ENCODE assay signal across 9 mouse cellular contexts in genomic region chr1:160399428-160399827, GRCm38 (mm10).
DNase-seq lines count a peak whose midpoint lies in the region; ATAC-seq and TF ChIP-seq lines count a peak whose summit lies in the region.
"Had no signal": no experiment of that assay in that cellular context is flagged by ENCODE, and none has a peak within 500 bp of the region (broad histone marks: within the 10 kb centered on the region; RNA-seq: fewer than 3 reads in every experiment).

No protein-coding gene starts in this region.

- H3K27me3 ChIP-seq in heart, postnatal 0 days (ENCODE audit: control insufficient read depth, insufficient read depth, low read length), result no peaks in the 10 kb centered on the region
- no peaks in the 10 kb centered on the region for H3K27me3 ChIP-seq in heart, embryonic 11.5 days (ENCODE audit: control insufficient read depth, insufficient read depth, low read length)
- H3K27me3 ChIP-seq in testis, adult 2 months (ENCODE audit: control insufficient read depth, insufficient read depth, low read length), result no peaks in the 10 kb centered on the region
- H3K27me3 ChIP-seq: hindbrain, embryonic 15.5 days had no signal

- H3K36me3 ChIP-seq in heart, postnatal 0 days (replicated peaks; ENCODE audit: control insufficient read depth, insufficient read depth, low read length), result no peaks in the 10 kb centered on the region
- no peaks in the 10 kb centered on the region for H3K36me3 ChIP-seq in heart, embryonic 11.5 days (ENCODE audit: control insufficient read depth, insufficient read depth, low read length)
- no peaks in the 10 kb centered on the region for H3K36me3 ChIP-seq in testis, adult 2 months (ENCODE audit: control insufficient read depth, insufficient read depth, low read length)
- H3K36me3 ChIP-seq: hindbrain, embryonic 15.5 days had no signal

- no peaks in the 10 kb centered on the region for H3K9me3 ChIP-seq in heart, postnatal 0 days (replicated peaks; ENCODE audit: control insufficient read depth, low read length)
- no peaks in the 10 kb centered on the region for H3K9me3 ChIP-seq in heart, embryonic 11.5 days (replicated peaks; ENCODE audit: control insufficient read depth, low read length)
- H3K9me3 ChIP-seq: hindbrain, embryonic 15.5 days had no signal

- H3K27ac ChIP-seq in heart, postnatal 0 days (ENCODE audit: low read depth), result no peak overlapping the region
- no peak overlapping the region for H3K27ac ChIP-seq in heart, embryonic 11.5 days (ENCODE audit: low read depth, low read length)
- H3K27ac ChIP-seq in testis, adult 2 months (ENCODE audit: control insufficient read depth, insufficient read depth, low read depth, low read length), result no peak overlapping the region
- H3K27ac ChIP-seq: hindbrain, embryonic 15.5 days had no signal

- TF ChIP-seq POLR2A in testis, adult 2 months (IDR thresholded peaks at IDR 0.05; ENCODE audit: control insufficient read depth, low read depth, low read length), result no peak

- TF ChIP-seq CTCF in heart, postnatal 0 days (IDR thresholded peaks at IDR 0.05; ENCODE audit: low read depth), result peak; percentile 67
- peak; percentile 4; the same call in 1 of the 2 replicates for TF ChIP-seq CTCF in testis, adult 2 months (IDR thresholded peaks at IDR 0.05; ENCODE audit: control insufficient read depth, insufficient read depth, insufficient replicate concordance, low read depth, low read length)

- TF ChIP-seq EP300 in heart, postnatal 0 days (IDR thresholded peaks at IDR 0.05; ENCODE audit: low read depth), result no peak

- no peak overlapping the region for H3K9ac ChIP-seq in heart, postnatal 0 days (replicated peaks; ENCODE audit: low read depth, low read length)
- no peak overlapping the region for H3K9ac ChIP-seq in heart, embryonic 11.5 days (ENCODE audit: low read depth, low read length)
- H3K9ac ChIP-seq: hindbrain, embryonic 15.5 days had no signal

- no peak for ATAC-seq in heart, postnatal 0 days (ENCODE audit: insufficient read depth, low read depth)
- no peak for ATAC-seq in heart, embryonic 11.5 days (replicated peaks; ENCODE audit: insufficient number of reproducible peaks, low FRiP score, low TSS enrichment)

- DNase-seq in heart, postnatal 0 days (ENCODE audit: low spot score), result peak; percentile 63
- no peak for DNase-seq in testis, postnatal 10 days (ENCODE audit: low spot score)
- DNase-seq in c-Kit-negative CD71-positive TER-119-positive erythroid progenitor cells, embryonic 14.5 days (ENCODE audit: low read depth, low spot score), result peak; percentile 62
- peak; percentile 56 for DNase-seq in layer of hippocampus, adult 9-10 months (ENCODE audit: low spot score)
- DNase-seq in right cerebral cortex, postnatal 4 days, result peak; percentile 18
- no peak for DNase-seq in frontal cortex, postnatal 14 days (ENCODE audit: low spot score in 2 of 2)

- H3K4me3 ChIP-seq in heart, postnatal 0 days (ENCODE audit: low read depth, low read length), result no peak overlapping the region
- no peak overlapping the region for H3K4me3 ChIP-seq in heart, embryonic 11.5 days (ENCODE audit: low read depth, low read length)
- H3K4me3 ChIP-seq in testis, adult 2 months (ENCODE audit: control insufficient read depth, low read depth, low read length), result no peak overlapping the region
- H3K4me3 ChIP-seq: hindbrain, embryonic 15.5 days had no signal

- H3K4me2 ChIP-seq in heart, postnatal 0 days (ENCODE audit: low read depth, low read length), result no peak overlapping the region
- no peak overlapping the region for H3K4me2 ChIP-seq in heart, embryonic 11.5 days
- H3K4me2 ChIP-seq: hindbrain, embryonic 15.5 days had no signal

- 0 out of 2 replicates have a peak, but pooled peaks cover 7% of the 10 kb centered on the region for H3K4me1 ChIP-seq in heart, postnatal 0 days (ENCODE audit: control insufficient read depth, insufficient read depth)
- no peaks in the 10 kb centered on the region for H3K4me1 ChIP-seq in heart, embryonic 11.5 days (ENCODE audit: control insufficient read depth, insufficient read depth, low read length)
- no peaks in the 10 kb centered on the region for H3K4me1 ChIP-seq in testis, adult 2 months (ENCODE audit: control insufficient read depth, insufficient read depth, low read length)
- H3K4me1 ChIP-seq: hindbrain, embryonic 15.5 days had no signal

Comparison
In these comparisons a context has a peak if more than half of its experiments do, and no peak if none do; other contexts are left out.
1. DNase-seq: peak in heart, postnatal 0 days (single experiment), c-Kit-negative CD71-positive TER-119-positive erythroid progenitor cells, embryonic 14.5 days (single experiment), layer of hippocampus, adult 9-10 months (single experiment) and right cerebral cortex, postnatal 4 days (single experiment); none in testis, postnatal 10 days (single experiment) and frontal cortex, postnatal 14 days (0 of 2).